Comparison of ENCODE assay signal across 8 mouse cellular contexts in genomic region chr12:74055336-74055931, GRCm38 (mm10). TPM values are rescaled to one million over a fixed set of nuclear protein-coding genes. Genes with fewer than 3 reads are reported as not detected.
DNase-seq lines count a peak whose midpoint lies in the region; ATAC-seq and TF ChIP-seq lines count a peak whose summit lies in the region.

No protein-coding gene starts in this region.

- TF ChIP-seq POLR2A in thymus, adult 2 months (IDR thresholded peaks at IDR 0.05; ENCODE audit: control insufficient read depth, extremely low read depth, insufficient read depth, low read length, poor library complexity) = no peak

- H3K27me3 ChIP-seq in thymus, adult 2 months (ENCODE audit: control insufficient read depth, insufficient read depth, low read length) = no peaks in the 10 kb centered on the region
- H3K27me3 ChIP-seq in midbrain, embryonic 11.5 days (ENCODE audit: control insufficient read depth, insufficient read depth, low read length) = no peaks in the 10 kb centered on the region

- no peak for TF ChIP-seq CTCF in thymus, adult 2 months (IDR thresholded peaks at IDR 0.05; ENCODE audit: borderline replicate concordance, control insufficient read depth, extremely low read depth, insufficient read depth, low read length, poor library complexity)

- no peak overlapping the region for H3K4me2 ChIP-seq in midbrain, embryonic 11.5 days

- ATAC-seq in midbrain, embryonic 11.5 days (ENCODE audit: low FRiP score) = peak; percentile 82

- DNase-seq in thymus, adult 2 months = peak; percentile 25
- DNase-seq in thymus, adult 18-20 months = no peak
- DNase-seq in cerebellum, postnatal 25 days = peak; percentile 30 to 70
- DNase-seq in frontal cortex, postnatal 25 days (ENCODE audit: low spot score in 2 of 2) = peak; percentile 68 to 74
- DNase-seq in layer of hippocampus, adult 9-10 months (ENCODE audit: low spot score) = peak; percentile 77
- peak; percentile 92 for DNase-seq in midbrain, embryonic 11.5 days (ENCODE audit: low spot score, missing footprints)
- peak; percentile 87 for DNase-seq in telencephalon, adult 2 months (ENCODE audit: low read depth, low spot score)
- no peak for DNase-seq in spleen, postnatal 36 days (ENCODE audit: low spot score in 2 of 2)

- H3K36me3 ChIP-seq in thymus, adult 2 months (ENCODE audit: control insufficient read depth, insufficient read depth, low read length) = no peaks in the 10 kb centered on the region
- H3K36me3 ChIP-seq in midbrain, embryonic 11.5 days (ENCODE audit: control insufficient read depth, insufficient read depth, low read length) = no peaks in the 10 kb centered on the region

- H3K9ac ChIP-seq in midbrain, embryonic 11.5 days (ENCODE audit: low read length) = no peak overlapping the region

- 61% methylated on average over 12 of the region's 12 CpGs for WGBS in thymus, adult 2 months
- 66% methylated on average over 12 of the region's 12 CpGs for WGBS in midbrain, embryonic 11.5 days

- no peak overlapping the region for H3K4me3 ChIP-seq in thymus, adult 2 months (ENCODE audit: control insufficient read depth, insufficient read depth, low read length)
- no peak overlapping the region for H3K4me3 ChIP-seq in midbrain, embryonic 11.5 days (ENCODE audit: low read depth, low read length)

- H3K9me3 ChIP-seq in midbrain, embryonic 11.5 days (ENCODE audit: control insufficient read depth, low read length) = no peaks in the 10 kb centered on the region

- H3K27ac ChIP-seq in thymus, adult 2 months (ENCODE audit: control insufficient read depth, insufficient read depth, low read length) = no peak overlapping the region
- H3K27ac ChIP-seq in midbrain, embryonic 11.5 days (ENCODE audit: low read depth, low read length) = no peak overlapping the region

- no peaks in the 10 kb centered on the region for H3K4me1 ChIP-seq in thymus, adult 2 months (replicated peaks; ENCODE audit: control insufficient read depth, insufficient read depth, low read length)
- no peaks in the 10 kb centered on the region for H3K4me1 ChIP-seq in midbrain, embryonic 11.5 days (ENCODE audit: control insufficient read depth, insufficient read depth, low read length)

RNA-seq across cellular contexts. Expression of gene Syt16, which starts 58.0 kb away (rescaled TPM):
- 0.06 TPM in 1 of 2 replicates, not detected in the other for polyA plus RNA-seq in thymus, adult 2 months (2012; rRNA removed)
- 6.5 and 7.0 TPM in 2 replicates for polyA plus RNA-seq in midbrain, embryonic 11.5 days (2014; fragmentation: Nextera tagmentation; extraction: Ambion mirVana)

Comparison
In these comparisons a context has a peak if more than half of its experiments do, and no peak if none do; other contexts are left out.
1. DNase-seq: peak in thymus, adult 2 months (single experiment), cerebellum, postnatal 25 days (2 of 2), frontal cortex, postnatal 25 days (2 of 2), layer of hippocampus, adult 9-10 months (single experiment), midbrain, embryonic 11.5 days (single experiment) and telencephalon, adult 2 months (single experiment); none in thymus, adult 18-20 months (0 of 2) and spleen, postnatal 36 days (0 of 2).